In the genomic region with DNA sequence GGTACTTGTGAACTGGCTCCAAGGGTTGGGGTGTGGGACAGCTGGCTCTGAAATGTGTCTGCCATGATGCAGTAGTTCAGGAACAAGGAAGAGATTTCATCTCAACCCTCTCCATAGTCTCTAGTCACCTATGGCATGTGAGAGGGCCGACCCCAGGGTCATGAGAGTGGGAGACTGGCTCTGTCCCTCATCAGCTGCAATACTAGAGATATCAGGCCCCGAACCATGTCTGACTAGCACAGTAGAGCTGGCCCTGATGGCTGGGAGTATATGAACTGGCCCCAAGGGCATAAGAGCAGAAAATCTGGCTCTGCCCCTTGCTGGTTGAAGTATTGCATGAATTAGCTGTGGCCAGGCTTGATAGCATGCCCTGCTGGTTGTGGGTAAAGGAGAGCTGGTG, we compare ENCODE assay signal across 28 mouse cellular contexts. TPM values are rescaled to one million over a fixed set of nuclear protein-coding genes. Genes with fewer than 3 reads are reported as not detected.
DNase-seq lines count a peak whose midpoint lies in the region; ATAC-seq and TF ChIP-seq lines count a peak whose summit lies in the region.
"Had no signal": no experiment of that assay in that cellular context is flagged by ENCODE, and none has a peak within 500 bp of the region (broad histone marks: within the 10 kb centered on the region; RNA-seq: fewer than 3 reads in every experiment).

No protein-coding gene starts in this region.

- no peak overlapping the region for H3K4me2 ChIP-seq in limb, embryonic 11.5 days (ENCODE audit: low read depth, severe bottlenecking)
- H3K4me2 ChIP-seq in midbrain, embryonic 12.5 days (replicated peaks), result no peak overlapping the region
- H3K4me2 ChIP-seq: embryonic facial prominence, embryonic 12.5 days; forebrain, embryonic 13.5 days; forebrain, embryonic 15.5 days had no signal

- H3K9ac ChIP-seq in limb, embryonic 11.5 days (ENCODE audit: low read length), result no peak overlapping the region
- H3K9ac ChIP-seq in midbrain, embryonic 12.5 days (replicated peaks), result no peak overlapping the region
- H3K9ac ChIP-seq: embryonic facial prominence, embryonic 12.5 days; forebrain, embryonic 13.5 days; forebrain, embryonic 15.5 days had no signal

- no peak for TF ChIP-seq CTCF in G1E (IDR thresholded peaks at IDR 0.05; ENCODE audit: low read depth, low read length)

- H3K27ac ChIP-seq in heart, embryonic 10.5 days, result no peak overlapping the region
- no peak overlapping the region for H3K27ac ChIP-seq in limb, embryonic 11.5 days (replicated peaks; ENCODE audit: low read depth, low read length)
- no peak overlapping the region for H3K27ac ChIP-seq in limb, embryonic 10.5 days
- no peak overlapping the region for H3K27ac ChIP-seq in midbrain, embryonic 12.5 days (replicated peaks)
- H3K27ac ChIP-seq in midbrain, embryonic 10.5 days (replicated peaks), result no peak overlapping the region
- H3K27ac ChIP-seq: embryonic facial prominence, embryonic 10.5 days; embryonic facial prominence, embryonic 12.5 days; forebrain, embryonic 13.5 days; forebrain, embryonic 15.5 days had no signal

- DNase-seq in heart, embryonic 10.5 days (ENCODE audit: low spot score), result peak; percentile 66
- DNase-seq in heart, adult 11 months, result no peak
- DNase-seq in limb, embryonic 11.5 days (ENCODE audit: low spot score), result no peak
- DNase-seq in limb, embryonic 10.5 days (ENCODE audit: low spot score), result no peak
- DNase-seq in midbrain, embryonic 10.5 days (ENCODE audit: low spot score), result no peak
- DNase-seq in G1E (ENCODE audit: low spot score), result no peak
- no peak for DNase-seq in kidney, adult 18-20 months
- DNase-seq: adrenal gland, adult 8-10 months; adrenal gland, postnatal 14 days; adrenal gland, postnatal 36 days; B cell, adult 2 months; cerebellum, adult 11-12 months; cerebellum, adult 2 months; cerebellum, adult 9-10 months; cerebellum, postnatal 10 days; cerebellum, postnatal 25 days had no signal

- no peaks in the 10 kb centered on the region for H3K36me3 ChIP-seq in heart, embryonic 10.5 days
- H3K36me3 ChIP-seq in limb, embryonic 11.5 days (ENCODE audit: control insufficient read depth, insufficient read depth, low read length), result no peaks in the 10 kb centered on the region
- H3K36me3 ChIP-seq in limb, embryonic 10.5 days, result no peaks in the 10 kb centered on the region
- no peaks in the 10 kb centered on the region for H3K36me3 ChIP-seq in midbrain, embryonic 12.5 days
- no peaks in the 10 kb centered on the region for H3K36me3 ChIP-seq in midbrain, embryonic 10.5 days
- no peaks in the 10 kb centered on the region for H3K36me3 ChIP-seq in G1E (replicated peaks)
- H3K36me3 ChIP-seq: embryonic facial prominence, embryonic 10.5 days; embryonic facial prominence, embryonic 12.5 days; forebrain, embryonic 15.5 days had no signal

- no peaks in the 10 kb centered on the region for H3K9me3 ChIP-seq in heart, embryonic 10.5 days
- H3K9me3 ChIP-seq in limb, embryonic 11.5 days (ENCODE audit: control insufficient read depth, low read length), result no peaks in the 10 kb centered on the region
- H3K9me3 ChIP-seq in limb, embryonic 10.5 days (replicated peaks), result no peaks in the 10 kb centered on the region
- no peaks in the 10 kb centered on the region for H3K9me3 ChIP-seq in midbrain, embryonic 12.5 days
- no peaks in the 10 kb centered on the region for H3K9me3 ChIP-seq in midbrain, embryonic 10.5 days (replicated peaks)
- peaks cover 10% of the 10 kb centered on the region for H3K9me3 ChIP-seq in G1E (replicated peaks)
- H3K9me3 ChIP-seq: embryonic facial prominence, embryonic 10.5 days; embryonic facial prominence, embryonic 12.5 days; forebrain, embryonic 13.5 days; forebrain, embryonic 15.5 days had no signal

- H3K4me3 ChIP-seq in heart, embryonic 10.5 days, result no peak overlapping the region
- H3K4me3 ChIP-seq in limb, embryonic 11.5 days (ENCODE audit: low read depth, low read length), result no peak overlapping the region
- H3K4me3 ChIP-seq in limb, embryonic 10.5 days, result no peak overlapping the region
- no peak overlapping the region for H3K4me3 ChIP-seq in midbrain, embryonic 12.5 days
- H3K4me3 ChIP-seq in midbrain, embryonic 10.5 days, result no peak overlapping the region
- H3K4me3 ChIP-seq in G1E (ENCODE audit: low read depth, low read length), result peak overlapping the region; percentile 7; the same call in 1 of the 2 replicates
- H3K4me3 ChIP-seq: embryonic facial prominence, embryonic 10.5 days; embryonic facial prominence, embryonic 12.5 days; forebrain, embryonic 13.5 days; forebrain, embryonic 15.5 days had no signal

- ATAC-seq in limb, embryonic 11.5 days (ENCODE audit: insufficient number of reproducible peaks, low FRiP score, low TSS enrichment, low read depth), result 0 out of 2 replicates have a peak, but pooled peaks have one; percentile 57
- ATAC-seq in midbrain, embryonic 12.5 days (ENCODE audit: low FRiP score, low read depth), result peak; percentile 44; the same call in 1 of the 2 replicates
- no peak for ATAC-seq in G1E (ENCODE audit: extremely low read depth, insufficient number of reproducible peaks, low FRiP score, poor library complexity, severe bottlenecking)
- ATAC-seq: CD4-positive, CD25-positive, alpha-beta regulatory T cell, adult 4 months; forebrain, embryonic 13.5 days; forebrain, embryonic 15.5 days had no signal

- no peaks in the 10 kb centered on the region for H3K27me3 ChIP-seq in heart, embryonic 10.5 days (ENCODE audit: insufficient read depth, poor library complexity, severe bottlenecking)
- no peaks in the 10 kb centered on the region for H3K27me3 ChIP-seq in limb, embryonic 11.5 days (ENCODE audit: control insufficient read depth, insufficient read depth, low read length)
- no peaks in the 10 kb centered on the region for H3K27me3 ChIP-seq in limb, embryonic 10.5 days (ENCODE audit: low read depth, poor library complexity, severe bottlenecking)
- H3K27me3 ChIP-seq in midbrain, embryonic 12.5 days, result no peaks in the 10 kb centered on the region
- no peaks in the 10 kb centered on the region for H3K27me3 ChIP-seq in midbrain, embryonic 10.5 days (ENCODE audit: low read depth, poor library complexity, severe bottlenecking)
- H3K27me3 ChIP-seq in G1E (ENCODE audit: insufficient read depth, low read length), result no peaks in the 10 kb centered on the region
- H3K27me3 ChIP-seq: CH12.LX; embryonic facial prominence, embryonic 12.5 days; forebrain, embryonic 13.5 days; forebrain, embryonic 15.5 days had no signal

- no peaks in the 10 kb centered on the region for H3K4me1 ChIP-seq in heart, embryonic 10.5 days
- no peaks in the 10 kb centered on the region for H3K4me1 ChIP-seq in limb, embryonic 11.5 days (ENCODE audit: control insufficient read depth, insufficient read depth, low read length)
- no peaks in the 10 kb centered on the region for H3K4me1 ChIP-seq in limb, embryonic 10.5 days
- H3K4me1 ChIP-seq in midbrain, embryonic 12.5 days, result no peaks in the 10 kb centered on the region
- H3K4me1 ChIP-seq in midbrain, embryonic 10.5 days, result no peaks in the 10 kb centered on the region
- no peaks in the 10 kb centered on the region for H3K4me1 ChIP-seq in G1E (ENCODE audit: insufficient read depth, low read depth, low read length)
- H3K4me1 ChIP-seq: embryonic facial prominence, embryonic 10.5 days; embryonic facial prominence, embryonic 12.5 days; forebrain, embryonic 13.5 days; forebrain, embryonic 15.5 days had no signal

- WGBS in heart, embryonic 10.5 days, result 75% methylated on average over 2 of the region's 2 CpGs
- 86% methylated on average over 2 of the region's 2 CpGs for WGBS in limb, embryonic 11.5 days
- 81% methylated on average over 2 of the region's 2 CpGs for WGBS in limb, embryonic 10.5 days
- WGBS in midbrain, embryonic 12.5 days, result 90% methylated on average over 2 of the region's 2 CpGs
- 90% methylated on average over 2 of the region's 2 CpGs for WGBS in midbrain, embryonic 10.5 days

RNA-seq across cellular contexts. Expression of a gene that starts 1.1 kb away (rescaled TPM):
- polyA plus RNA-seq in heart, embryonic 10.5 days (2016; fragmentation: Nextera tagmentation; extraction: Ambion mirVana), result not detected in 2 replicates
- polyA plus RNA-seq in limb, embryonic 11.5 days (2014; fragmentation: Nextera tagmentation; extraction: Ambion mirVana), result not detected in 2 replicates
- not detected in 2 replicates for polyA plus RNA-seq in limb, embryonic 10.5 days (2016; fragmentation: Nextera tagmentation; extraction: Ambion mirVana)
- not detected in 2 replicates for polyA plus RNA-seq in midbrain, embryonic 12.5 days (2016; fragmentation: Nextera tagmentation; extraction: Ambion mirVana)
- not detected in 2 replicates for polyA plus RNA-seq in midbrain, embryonic 10.5 days (2016; fragmentation: Nextera tagmentation; extraction: Ambion mirVana)
- total RNA-seq in G1E (2014; fragmentation: Nextera tagmentation) (not detected in 2 replicates), G1E (2017) (not detected in 2 replicates)
- polyA plus RNA-seq in G1E (2012), result not detected in 2 replicates
- total RNA-seq: adrenal gland, adult 18-20 months; adrenal gland, adult 8-10 months; adrenal gland, postnatal 14 days; adrenal gland, postnatal 36 days; CH12.LX; MEL had no signal
- polyA plus RNA-seq: CD4-positive, CD25-positive, alpha-beta regulatory T cell, adult 4 months; cerebellum, adult 2 months; cortical plate, adult 2 months; embryonic facial prominence, embryonic 10.5 days; embryonic facial prominence, embryonic 12.5 days; embryonic facial prominence, embryonic 14.5 days; forebrain, embryonic 11.5 days; forebrain, embryonic 13.5 days; forebrain, embryonic 15.5 days had no signal

RNA-seq across cellular contexts. Expression of a gene that starts 17.3 kb away (rescaled TPM):
- polyA plus RNA-seq in heart, embryonic 10.5 days (2016; fragmentation: Nextera tagmentation; extraction: Ambion mirVana), result not detected in 2 replicates
- not detected in 2 replicates for polyA plus RNA-seq in limb, embryonic 11.5 days (2014; fragmentation: Nextera tagmentation; extraction: Ambion mirVana)
- not detected in 2 replicates for polyA plus RNA-seq in limb, embryonic 10.5 days (2016; fragmentation: Nextera tagmentation; extraction: Ambion mirVana)
- polyA plus RNA-seq in midbrain, embryonic 12.5 days (2016; fragmentation: Nextera tagmentation; extraction: Ambion mirVana), result not detected in 2 replicates
- not detected in 2 replicates for polyA plus RNA-seq in midbrain, embryonic 10.5 days (2016; fragmentation: Nextera tagmentation; extraction: Ambion mirVana)
- not detected in 2 replicates for total RNA-seq in G1E (2014; fragmentation: Nextera tagmentation)
- 0.22 TPM in 1 of 2 replicates, not detected in the other for total RNA-seq in G1E (2017)
- not detected in 2 replicates for polyA plus RNA-seq in G1E (2012)
- total RNA-seq: adrenal gland, adult 18-20 months; adrenal gland, adult 8-10 months; adrenal gland, postnatal 14 days; adrenal gland, postnatal 36 days; CH12.LX; MEL had no signal
- polyA plus RNA-seq: CD4-positive, CD25-positive, alpha-beta regulatory T cell, adult 4 months; cerebellum, adult 2 months; cortical plate, adult 2 months; embryonic facial prominence, embryonic 10.5 days; embryonic facial prominence, embryonic 12.5 days; embryonic facial prominence, embryonic 14.5 days; forebrain, embryonic 11.5 days; forebrain, embryonic 13.5 days; forebrain, embryonic 15.5 days had no signal

RNA-seq across cellular contexts. Expression of a gene that starts 30.6 kb away (rescaled TPM):
- polyA plus RNA-seq in heart, embryonic 10.5 days (2016; fragmentation: Nextera tagmentation; extraction: Ambion mirVana), result not detected in 2 replicates
- not detected in 2 replicates for polyA plus RNA-seq in limb, embryonic 11.5 days (2014; fragmentation: Nextera tagmentation; extraction: Ambion mirVana)
- not detected in 2 replicates for polyA plus RNA-seq in limb, embryonic 10.5 days (2016; fragmentation: Nextera tagmentation; extraction: Ambion mirVana)
- not detected in 2 replicates for polyA plus RNA-seq in midbrain, embryonic 12.5 days (2016; fragmentation: Nextera tagmentation; extraction: Ambion mirVana)
- not detected in 2 replicates for polyA plus RNA-seq in midbrain, embryonic 10.5 days (2016; fragmentation: Nextera tagmentation; extraction: Ambion mirVana)
- total RNA-seq in G1E (2014; fragmentation: Nextera tagmentation) (not detected in 2 replicates), G1E (2017) (0.06 and 0.11 TPM in 2 replicates)
- polyA plus RNA-seq in G1E (2012), result not detected in 2 replicates
- total RNA-seq: adrenal gland, adult 18-20 months; adrenal gland, adult 8-10 months; adrenal gland, postnatal 14 days; adrenal gland, postnatal 36 days; CH12.LX; MEL had no signal
- polyA plus RNA-seq: CD4-positive, CD25-positive, alpha-beta regulatory T cell, adult 4 months; cerebellum, adult 2 months; cortical plate, adult 2 months; embryonic facial prominence, embryonic 10.5 days; embryonic facial prominence, embryonic 12.5 days; embryonic facial prominence, embryonic 14.5 days; forebrain, embryonic 11.5 days; forebrain, embryonic 13.5 days; forebrain, embryonic 15.5 days had no signal

RNA-seq across cellular contexts. Expression of a gene that starts 37.3 kb away (rescaled TPM):
- polyA plus RNA-seq in heart, embryonic 10.5 days (2016; fragmentation: Nextera tagmentation; extraction: Ambion mirVana), result not detected in 2 replicates
- polyA plus RNA-seq in limb, embryonic 11.5 days (2014; fragmentation: Nextera tagmentation; extraction: Ambion mirVana), result not detected in 2 replicates
- polyA plus RNA-seq in limb, embryonic 10.5 days (2016; fragmentation: Nextera tagmentation; extraction: Ambion mirVana), result not detected in 2 replicates
- polyA plus RNA-seq in midbrain, embryonic 12.5 days (2016; fragmentation: Nextera tagmentation; extraction: Ambion mirVana), result not detected in 2 replicates
- not detected in 2 replicates for polyA plus RNA-seq in midbrain, embryonic 10.5 days (2016; fragmentation: Nextera tagmentation; extraction: Ambion mirVana)
- not detected in 2 replicates for total RNA-seq in G1E (2014; fragmentation: Nextera tagmentation)
- not detected in 2 replicates for total RNA-seq in G1E (2017)
- not detected in 2 replicates for polyA plus RNA-seq in G1E (2012)
- total RNA-seq: adrenal gland, adult 18-20 months; adrenal gland, adult 8-10 months; adrenal gland, postnatal 14 days; adrenal gland, postnatal 36 days; CH12.LX; MEL had no signal
- polyA plus RNA-seq: CD4-positive, CD25-positive, alpha-beta regulatory T cell, adult 4 months; cerebellum, adult 2 months; cortical plate, adult 2 months; embryonic facial prominence, embryonic 10.5 days; embryonic facial prominence, embryonic 12.5 days; embryonic facial prominence, embryonic 14.5 days; forebrain, embryonic 11.5 days; forebrain, embryonic 13.5 days; forebrain, embryonic 15.5 days had no signal

RNA-seq across cellular contexts. Expression of a gene that starts 53.9 kb away (rescaled TPM):
- polyA plus RNA-seq in heart, embryonic 10.5 days (2016; fragmentation: Nextera tagmentation; extraction: Ambion mirVana), result not detected in 2 replicates
- not detected in 2 replicates for polyA plus RNA-seq in limb, embryonic 11.5 days (2014; fragmentation: Nextera tagmentation; extraction: Ambion mirVana)
- not detected in 2 replicates for polyA plus RNA-seq in limb, embryonic 10.5 days (2016; fragmentation: Nextera tagmentation; extraction: Ambion mirVana)
- not detected in 2 replicates for polyA plus RNA-seq in midbrain, embryonic 12.5 days (2016; fragmentation: Nextera tagmentation; extraction: Ambion mirVana)
- not detected in 2 replicates for polyA plus RNA-seq in midbrain, embryonic 10.5 days (2016; fragmentation: Nextera tagmentation; extraction: Ambion mirVana)
- total RNA-seq in G1E (2014; fragmentation: Nextera tagmentation) (not detected in 2 replicates), G1E (2017) (0.06 and 0.16 TPM in 2 replicates)
- polyA plus RNA-seq in G1E (2012), result not detected in 2 replicates
- total RNA-seq: adrenal gland, adult 18-20 months; adrenal gland, adult 8-10 months; adrenal gland, postnatal 14 days; adrenal gland, postnatal 36 days; CH12.LX; MEL had no signal
- polyA plus RNA-seq: cerebellum, adult 2 months; cortical plate, adult 2 months; embryonic facial prominence, embryonic 10.5 days; embryonic facial prominence, embryonic 12.5 days; forebrain, embryonic 11.5 days; forebrain, embryonic 13.5 days; forebrain, embryonic 15.5 days had no signal
